Mouse (Mus musculus): Measurements from ENCODE around the gene Ppil2. TPM values are rescaled to one million over a fixed set of nuclear protein-coding genes. Genes with fewer than 3 reads are reported as not detected.

Gene Ppil2
- polyA plus RNA-seq, 1 experiment: 108 TPM

GRCm38 (mm10) chr16:17086241-17086640 is 24.8 kb downstream of the Ppil2 start:
- no peaks in the 10 kb centered on the region for H3K27me3 ChIP-seq (ENCODE audit: control insufficient read depth, insufficient read depth, low read length)
- H3K4me3 ChIP-seq (replicated peaks; ENCODE audit: insufficient read depth, low read depth, low read length): no peak overlapping the region
- no peak overlapping the region for H3K27ac ChIP-seq (ENCODE audit: insufficient read depth, low read length)
- DNase-seq: no peak
- 86% methylated on average over 3 of the region's 3 CpGs for WGBS
- no peaks in the 10 kb centered on the region; the same call in 1 of the 2 replicates for H3K4me1 ChIP-seq (ENCODE audit: control insufficient read depth, insufficient read depth, low read length)
- TF ChIP-seq POLR2A (IDR thresholded peaks at IDR 0.05; ENCODE audit: borderline replicate concordance, insufficient read depth, low read length) (no peak), CTCF (IDR thresholded peaks at IDR 0.05; ENCODE audit: borderline replicate concordance, insufficient read depth, low read depth, low read length) (no peak)

GRCm38 (mm10) chr16:17085636-17086035 is 25.4 kb downstream of the Ppil2 start:
- no peaks in the 10 kb centered on the region; the same call in 1 of the 2 replicates for H3K4me1 ChIP-seq (ENCODE audit: control insufficient read depth, insufficient read depth, low read length)
- WGBS: 91% methylated on average over 4 of the region's 4 CpGs
- no peaks in the 10 kb centered on the region for H3K27me3 ChIP-seq (ENCODE audit: control insufficient read depth, insufficient read depth, low read length)
- no peak overlapping the region for H3K27ac ChIP-seq (ENCODE audit: insufficient read depth, low read length)
- TF ChIP-seq POLR2A (IDR thresholded peaks at IDR 0.05; ENCODE audit: borderline replicate concordance, insufficient read depth, low read length) (no peak), CTCF (IDR thresholded peaks at IDR 0.05; ENCODE audit: borderline replicate concordance, insufficient read depth, low read depth, low read length) (no peak)
- DNase-seq: no peak
- H3K4me3 ChIP-seq (replicated peaks; ENCODE audit: insufficient read depth, low read depth, low read length): no peak overlapping the region

- DNase-seq: no peak
- TF ChIP-seq POLR2A (IDR thresholded peaks at IDR 0.05; ENCODE audit: borderline replicate concordance, insufficient read depth, low read length): no peak
- no peak for TF ChIP-seq CTCF (IDR thresholded peaks at IDR 0.05; ENCODE audit: borderline replicate concordance, insufficient read depth, low read depth, low read length)
- no peak overlapping the region for H3K4me3 ChIP-seq (replicated peaks; ENCODE audit: insufficient read depth, low read depth, low read length)
- no peak overlapping the region for H3K27ac ChIP-seq (ENCODE audit: insufficient read depth, low read length)
- no peaks in the 10 kb centered on the region; the same call in 1 of the 2 replicates for H3K4me1 ChIP-seq (ENCODE audit: control insufficient read depth, insufficient read depth, low read length)
- no peaks in the 10 kb centered on the region for H3K27me3 ChIP-seq (ENCODE audit: control insufficient read depth, insufficient read depth, low read length)
- 85% methylated on average over 6 of the region's 6 CpGs for WGBS
Measured at GRCm38 (mm10) chr16:17082121-17082792, 28.8 kb downstream of the Ppil2 start.

- WGBS: 46% methylated on average over 7 of the region's 7 CpGs
- DNase-seq: no peak
- no peak overlapping the region for H3K27ac ChIP-seq (ENCODE audit: insufficient read depth, low read length)
Measured at GRCm38 (mm10) chr16:17078101-17078500, 33.0 kb downstream of the Ppil2 start.

GRCm38 (mm10) chr16:17076869-17077268 is 34.2 kb downstream of the Ppil2 start:
- no peak overlapping the region for H3K27ac ChIP-seq (ENCODE audit: insufficient read depth, low read length)
- TF ChIP-seq POLR2A (IDR thresholded peaks at IDR 0.05; ENCODE audit: borderline replicate concordance, insufficient read depth, low read length) (no peak), CTCF (IDR thresholded peaks at IDR 0.05; ENCODE audit: borderline replicate concordance, insufficient read depth, low read depth, low read length) (no peak)
- no peak overlapping the region for H3K4me3 ChIP-seq (replicated peaks; ENCODE audit: insufficient read depth, low read depth, low read length)
- no peaks in the 10 kb centered on the region for H3K27me3 ChIP-seq (ENCODE audit: control insufficient read depth, insufficient read depth, low read length)
- H3K4me1 ChIP-seq (ENCODE audit: control insufficient read depth, insufficient read depth, low read length): no peaks in the 10 kb centered on the region; the same call in 1 of the 2 replicates
- no peak for DNase-seq

More at GRCm38 (mm10) chr16:17078101-17078500, 33.0 kb downstream of the Ppil2 start:
- Histone ChIP-seq H3K4me1 (ENCODE audit: control insufficient read depth, insufficient read depth, low read length) (no peaks in the 10 kb centered on the region; the same call in 1 of the 2 replicates), H3K27me3 (ENCODE audit: control insufficient read depth, insufficient read depth, low read length) (no peaks in the 10 kb centered on the region), H3K4me3 (replicated peaks; ENCODE audit: insufficient read depth, low read depth, low read length) (no peak overlapping the region)
- no peak for TF ChIP-seq POLR2A (IDR thresholded peaks at IDR 0.05; ENCODE audit: borderline replicate concordance, insufficient read depth, low read length)
- TF ChIP-seq CTCF (IDR thresholded peaks at IDR 0.05; ENCODE audit: borderline replicate concordance, insufficient read depth, low read depth, low read length): no peak

DNA sequence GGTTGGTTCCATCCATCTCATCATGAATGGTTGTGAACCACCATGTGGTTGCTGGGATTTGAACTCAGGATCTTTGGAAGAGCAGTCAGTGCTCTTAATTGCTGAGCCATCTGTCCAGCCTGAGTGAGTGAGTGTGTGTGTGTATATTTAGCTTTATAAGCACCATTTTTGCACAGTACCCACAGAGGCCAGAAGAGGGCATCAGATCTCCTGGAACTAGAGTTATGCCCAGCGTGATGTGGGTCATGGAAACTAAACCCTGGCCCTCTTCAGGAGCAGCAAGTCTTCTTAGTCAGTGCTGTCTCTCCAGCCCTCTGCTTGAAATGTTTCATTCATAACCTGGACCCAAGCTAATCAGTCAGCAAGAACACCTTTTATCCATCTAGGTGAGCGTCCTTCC is 34.8 kb downstream of the Ppil2 start:
- no peak for DNase-seq
- H3K27ac ChIP-seq (ENCODE audit: insufficient read depth, low read length): no peak overlapping the region
- WGBS: 92% methylated on average over 2 of the region's 2 CpGs
- H3K4me1 ChIP-seq (ENCODE audit: control insufficient read depth, insufficient read depth, low read length): no peaks in the 10 kb centered on the region; the same call in 1 of the 2 replicates
- H3K4me3 ChIP-seq (replicated peaks; ENCODE audit: insufficient read depth, low read depth, low read length): no peak overlapping the region
- TF ChIP-seq CTCF (IDR thresholded peaks at IDR 0.05; ENCODE audit: borderline replicate concordance, insufficient read depth, low read depth, low read length): no peak
- TF ChIP-seq POLR2A (IDR thresholded peaks at IDR 0.05; ENCODE audit: borderline replicate concordance, insufficient read depth, low read length): no peak
- H3K27me3 ChIP-seq (ENCODE audit: control insufficient read depth, insufficient read depth, low read length): no peaks in the 10 kb centered on the region

GRCm38 (mm10) chr16:17073000-17073399 is 38.1 kb downstream of the Ppil2 start:
- DNase-seq: no peak
- H3K27ac ChIP-seq (ENCODE audit: insufficient read depth, low read length): no peak overlapping the region
- WGBS: 85% methylated on average over 7 of the region's 7 CpGs

DNA sequence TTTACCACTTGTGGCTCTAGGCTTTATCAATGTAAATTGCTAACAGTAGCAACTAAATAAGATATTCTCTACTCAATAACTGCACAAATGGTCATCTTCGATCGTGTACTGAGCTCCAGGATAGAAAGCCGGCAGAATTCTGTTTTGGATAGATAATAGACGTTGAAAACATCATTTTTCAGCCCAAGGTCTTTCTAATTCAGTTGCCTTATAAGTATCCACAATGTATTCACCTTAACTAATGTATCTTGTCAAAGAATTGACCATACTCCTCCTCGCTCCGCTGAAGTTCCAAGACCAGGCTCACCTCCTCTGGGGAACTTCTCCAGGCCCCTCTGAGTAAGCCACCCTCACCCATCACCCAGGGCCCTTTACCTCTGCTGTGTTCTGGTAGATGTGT is 40.3 kb downstream of the Ppil2 start:
- H3K27ac ChIP-seq (ENCODE audit: insufficient read depth, low read length): no peak overlapping the region
- TF ChIP-seq POLR2A (IDR thresholded peaks at IDR 0.05; ENCODE audit: borderline replicate concordance, insufficient read depth, low read length) (no peak), CTCF (IDR thresholded peaks at IDR 0.05; ENCODE audit: borderline replicate concordance, insufficient read depth, low read depth, low read length) (no peak)
- H3K27me3 ChIP-seq (ENCODE audit: control insufficient read depth, insufficient read depth, low read length): no peaks in the 10 kb centered on the region
- no peak for DNase-seq
- no peaks in the 10 kb centered on the region; the same call in 1 of the 2 replicates for H3K4me1 ChIP-seq (ENCODE audit: control insufficient read depth, insufficient read depth, low read length)
- H3K4me3 ChIP-seq (replicated peaks; ENCODE audit: insufficient read depth, low read depth, low read length): no peak overlapping the region
- WGBS: 19% methylated on average over 6 of the region's 6 CpGs

More at GRCm38 (mm10) chr16:17073000-17073399, 38.1 kb downstream of the Ppil2 start:
- Histone ChIP-seq H3K4me3 (replicated peaks; ENCODE audit: insufficient read depth, low read depth, low read length) (no peak overlapping the region), H3K27me3 (ENCODE audit: control insufficient read depth, insufficient read depth, low read length) (no peaks in the 10 kb centered on the region), H3K4me1 (ENCODE audit: control insufficient read depth, insufficient read depth, low read length) (no peaks in the 10 kb centered on the region; the same call in 1 of the 2 replicates)
- no peak for TF ChIP-seq CTCF (IDR thresholded peaks at IDR 0.05; ENCODE audit: borderline replicate concordance, insufficient read depth, low read depth, low read length)
- no peak for TF ChIP-seq POLR2A (IDR thresholded peaks at IDR 0.05; ENCODE audit: borderline replicate concordance, insufficient read depth, low read length)

Measured in cerebellum, adult 2 months (tissue).